Mouse (Mus musculus): Measurements from ENCODE around the gene Hist1h4f. TPM values are rescaled to one million over a fixed set of nuclear protein-coding genes. Genes with fewer than 3 reads are reported as not detected.

The Hist1h4f gene
- polyA plus RNA-seq, 2 experiments: 2.8 to 21.4 TPM

GRCm38 (mm10) chr13:23529480-23530165 lies 21.8 kb downstream of the Hist1h4f start:
- TF ChIP-seq POLR2A (IDR thresholded peaks at IDR 0.05; ENCODE audit: borderline replicate concordance, extremely low read depth, insufficient read depth, insufficient read length): no peak
- no peaks in the 10 kb centered on the region for H3K9me3 ChIP-seq (ENCODE audit: control insufficient read depth, low read length)
- peak overlapping the region; percentile 76 for H3K9ac ChIP-seq (ENCODE audit: low read depth, low read length, severe bottlenecking)
- no peaks in the 10 kb centered on the region for H3K36me3 ChIP-seq (ENCODE audit: control insufficient read depth, insufficient read depth, low read length)
- H3K4me3 ChIP-seq (replicated peaks; ENCODE audit: low read length): peak overlapping the region; percentile 55
- H3K27me3 ChIP-seq (ENCODE audit: control insufficient read depth, insufficient read depth, low read length): no peaks in the 10 kb centered on the region
- peak overlapping the region; percentile 49 for H3K4me2 ChIP-seq (replicated peaks; ENCODE audit: low read depth, low read length, severe bottlenecking)
- H3K4me1 ChIP-seq (ENCODE audit: control insufficient read depth, insufficient read depth, low read length): peaks cover 22% of the 10 kb centered on the region
- ATAC-seq (ENCODE audit: low FRiP score, low read depth) (no peak), DNase-seq (ENCODE audit: low spot score) (no peak)
- peak overlapping the region; percentile 99 for H3K27ac ChIP-seq (replicated peaks; ENCODE audit: low read depth, low read length)
- WGBS: 27% methylated on average over 2 of the region's 2 CpGs

GRCm38 (mm10) chr13:23529005-23529404 lies 22.4 kb downstream of the Hist1h4f start:
- Histone ChIP-seq H3K27me3 (ENCODE audit: control insufficient read depth, insufficient read depth, low read length) (no peaks in the 10 kb centered on the region), H3K4me2 (replicated peaks; ENCODE audit: low read depth, low read length, severe bottlenecking) (no peak overlapping the region), H3K4me1 (ENCODE audit: control insufficient read depth, insufficient read depth, low read length) (peaks cover 19% of the 10 kb centered on the region), H3K27ac (replicated peaks; ENCODE audit: low read depth, low read length) (no peak overlapping the region), H3K9ac (ENCODE audit: low read depth, low read length, severe bottlenecking) (no peak overlapping the region), H3K9me3 (ENCODE audit: control insufficient read depth, low read length) (no peaks in the 10 kb centered on the region), H3K4me3 (replicated peaks; ENCODE audit: low read length) (no peak overlapping the region), H3K36me3 (ENCODE audit: control insufficient read depth, insufficient read depth, low read length) (no peaks in the 10 kb centered on the region)
- no peak for ATAC-seq (ENCODE audit: low FRiP score, low read depth)
- 73% methylated on average over 5 of the region's 5 CpGs for WGBS
- DNase-seq (ENCODE audit: low spot score): no peak
- TF ChIP-seq POLR2A (IDR thresholded peaks at IDR 0.05; ENCODE audit: borderline replicate concordance, extremely low read depth, insufficient read depth, insufficient read length): no peak

GRCm38 (mm10) chr13:23526312-23526711 lies 25.1 kb downstream of the Hist1h4f start:
- Histone ChIP-seq H3K9ac (ENCODE audit: low read depth, low read length, severe bottlenecking) (peak overlapping the region; percentile 28; the same call in 1 of the 2 replicates), H3K4me3 (replicated peaks; ENCODE audit: low read length) (peak overlapping the region; percentile 36), H3K27ac (replicated peaks; ENCODE audit: low read depth, low read length) (0 out of 2 replicates have a peak overlapping the region, but pooled peaks have one; percentile 6), H3K4me2 (replicated peaks; ENCODE audit: low read depth, low read length, severe bottlenecking) (peak overlapping the region; percentile 40), H3K36me3 (ENCODE audit: control insufficient read depth, insufficient read depth, low read length) (no peaks in the 10 kb centered on the region), H3K4me1 (ENCODE audit: control insufficient read depth, insufficient read depth, low read length) (peaks cover 6% of the 10 kb centered on the region), H3K9me3 (ENCODE audit: control insufficient read depth, low read length) (no peaks in the 10 kb centered on the region), H3K27me3 (ENCODE audit: control insufficient read depth, insufficient read depth, low read length) (no peaks in the 10 kb centered on the region)
- 2% methylated on average over 17 of the region's 17 CpGs for WGBS
- ATAC-seq (ENCODE audit: low FRiP score, low read depth) (peak; percentile 71), DNase-seq (ENCODE audit: low spot score) (peak; percentile 95)
- TF ChIP-seq POLR2A (IDR thresholded peaks at IDR 0.05; ENCODE audit: borderline replicate concordance, extremely low read depth, insufficient read depth, insufficient read length): no peak

DNA sequence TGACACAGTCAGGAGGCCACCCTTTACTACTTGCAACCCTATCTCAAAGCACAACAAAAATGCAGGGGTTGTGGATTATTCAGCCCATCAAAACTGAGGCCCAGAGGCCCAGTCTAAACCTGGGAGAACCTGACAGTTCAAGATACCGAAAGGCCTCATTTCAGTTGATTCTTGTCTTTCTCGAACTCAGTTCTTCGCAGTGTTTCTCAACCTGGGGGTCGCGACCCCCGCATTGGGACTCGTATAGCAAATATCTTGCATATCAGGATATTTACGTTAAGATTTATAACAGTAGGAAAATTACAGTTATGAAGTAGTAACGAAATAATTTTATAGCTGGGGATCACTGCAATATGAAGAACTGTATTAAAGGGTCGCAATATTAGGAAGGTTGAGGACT lies 25.5 kb downstream of the Hist1h4f start:
- peaks cover 6% of the 10 kb centered on the region for H3K4me1 ChIP-seq (ENCODE audit: control insufficient read depth, insufficient read depth, low read length)
- peak overlapping the region; percentile 36 for H3K4me3 ChIP-seq (replicated peaks; ENCODE audit: low read length)
- DNase-seq (ENCODE audit: low spot score) (no peak), ATAC-seq (ENCODE audit: low FRiP score, low read depth) (no peak)
- H3K9ac ChIP-seq (ENCODE audit: low read depth, low read length, severe bottlenecking): peak overlapping the region; percentile 28; the same call in 1 of the 2 replicates
- peak overlapping the region; percentile 40 for H3K4me2 ChIP-seq (replicated peaks; ENCODE audit: low read depth, low read length, severe bottlenecking)
- no peaks in the 10 kb centered on the region for H3K36me3 ChIP-seq (ENCODE audit: control insufficient read depth, insufficient read depth, low read length)
- H3K27ac ChIP-seq (replicated peaks; ENCODE audit: low read depth, low read length): no peak overlapping the region
- no peaks in the 10 kb centered on the region for H3K9me3 ChIP-seq (ENCODE audit: control insufficient read depth, low read length)
- TF ChIP-seq POLR2A (IDR thresholded peaks at IDR 0.05; ENCODE audit: borderline replicate concordance, extremely low read depth, insufficient read depth, insufficient read length): no peak
- no peaks in the 10 kb centered on the region for H3K27me3 ChIP-seq (ENCODE audit: control insufficient read depth, insufficient read depth, low read length)
- 1% methylated on average over 10 of the region's 10 CpGs for WGBS

DNA sequence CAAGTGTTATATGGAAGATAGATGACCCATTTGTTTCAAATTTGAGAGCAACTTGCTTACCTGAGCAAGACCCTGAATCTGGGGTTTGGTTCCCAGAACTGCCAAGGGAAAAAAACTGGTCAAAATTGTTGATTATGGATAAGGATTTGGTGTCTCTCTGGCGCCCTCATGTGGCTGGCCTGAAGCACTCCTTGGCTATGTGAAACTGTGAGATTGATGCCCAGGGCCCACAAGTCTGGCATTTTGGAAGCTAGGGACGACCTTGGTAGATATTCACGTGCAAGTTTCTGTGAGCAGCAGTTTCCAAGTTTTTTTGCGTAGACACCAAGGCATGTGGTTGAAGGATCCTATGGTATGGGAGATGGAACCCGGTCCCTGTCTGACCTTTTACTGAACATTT lies 26.8 kb downstream of the Hist1h4f start:
- DNase-seq (ENCODE audit: low spot score) (peak; percentile 85), ATAC-seq (ENCODE audit: low FRiP score, low read depth) (no peak)
- TF ChIP-seq POLR2A (IDR thresholded peaks at IDR 0.05; ENCODE audit: borderline replicate concordance, extremely low read depth, insufficient read depth, insufficient read length): no peak
- no peaks in the 10 kb centered on the region for H3K27me3 ChIP-seq (ENCODE audit: control insufficient read depth, insufficient read depth, low read length)
- no peak overlapping the region for H3K27ac ChIP-seq (replicated peaks; ENCODE audit: low read depth, low read length)
- H3K9ac ChIP-seq (ENCODE audit: low read depth, low read length, severe bottlenecking): no peak overlapping the region
- no peaks in the 10 kb centered on the region for H3K36me3 ChIP-seq (ENCODE audit: control insufficient read depth, insufficient read depth, low read length)
- no peaks in the 10 kb centered on the region for H3K9me3 ChIP-seq (ENCODE audit: control insufficient read depth, low read length)
- H3K4me2 ChIP-seq (replicated peaks; ENCODE audit: low read depth, low read length, severe bottlenecking): no peak overlapping the region
- peaks cover 6% of the 10 kb centered on the region for H3K4me1 ChIP-seq (ENCODE audit: control insufficient read depth, insufficient read depth, low read length)
- WGBS: 10% methylated on average over 5 of the region's 5 CpGs
- no peak overlapping the region for H3K4me3 ChIP-seq (replicated peaks; ENCODE audit: low read length)
